Mouse (Mus musculus) CH12.LX (cell line): ENCODE results near the gene Micu1. TPM values are rescaled to one million over a fixed set of nuclear protein-coding genes. Genes with fewer than 3 reads are reported as not detected.

ENCODE experiments used
- DNase-seq: peaks from one replicate; pipeline ENCODE4 v3.0.0-alpha.2; 2013; ENCODE audit errors: extremely low read depth
- H3K27ac ChIP-seq: 2 replicates; pipeline ENCODE4 v1.5.1; 2012; ENCODE audit warnings: low read depth, mild to moderate bottlenecking, control low read depth, moderate library complexity; ENCODE audit not compliant: insufficient read depth
- H3K27me3 ChIP-seq: replicated peaks from 2 replicates; pipeline ENCODE3; 2012; ENCODE audit warnings: inconsistent platforms
- H3K36me3 ChIP-seq, 2 experiments: replicated peaks in 1 of 2; 2 replicates each; pipeline versions ENCODE3 to v1.6.1; 2012; ENCODE audit warnings: inconsistent platforms in 1 of 2, low read length in 1 of 2, mild to moderate bottlenecking in 1 of 2, mixed read lengths in 1 of 2, moderate library complexity in 1 of 2; ENCODE audit not compliant: control insufficient read depth in 1 of 2, insufficient read depth in 1 of 2
- H3K4me1 ChIP-seq, 2 experiments: 2 replicates each; pipeline ENCODE4 v1.6.1; 2012; ENCODE audit warnings: inconsistent platforms in 1 of 2, moderate library complexity in 1 of 2; ENCODE audit not compliant: insufficient read depth in 2 of 2, control insufficient read depth in 1 of 2
- H3K4me2 ChIP-seq: 2 replicates; pipeline ENCODE4 v1.6.1; 2012; ENCODE audit warnings: low read depth, mild to moderate bottlenecking, control low read depth; ENCODE audit not compliant: poor library complexity, insufficient read depth, severe bottlenecking
- H3K4me3 ChIP-seq, 3 experiments: fragments of 150-350 bp in 1 of 3; sonication (generic) in 1 of 3; replicated peaks in 1 of 3; 2 replicates each; pipeline versions ENCODE3 to v1.5.1; 2011 to 2012; ENCODE audit warnings: low read depth in 2 of 3, low read length in 2 of 3, mild to moderate bottlenecking in 2 of 3, moderate library complexity in 2 of 3, control low read depth in 1 of 3, improper control_type of control experiment in 1 of 3, inconsistent platforms in 1 of 3, mixed read lengths in 1 of 3; ENCODE audit not compliant: poor library complexity in 1 of 3
- H3K79me2 ChIP-seq: replicated peaks from 2 replicates; pipeline ENCODE4 v1.6.1; 2012; ENCODE audit warnings: mild to moderate bottlenecking, moderate library complexity; ENCODE audit not compliant: control insufficient read depth, poor library complexity, insufficient read depth, severe bottlenecking; ENCODE audit errors: extremely low read depth
- H3K9ac ChIP-seq: 2 replicates; pipeline ENCODE4 v1.6.1; 2012; ENCODE audit warnings: low read depth, mild to moderate bottlenecking, control low read depth, moderate library complexity; ENCODE audit not compliant: insufficient read depth
- H3K9me3 ChIP-seq: replicated peaks from 2 replicates; pipeline ENCODE3; 2012; ENCODE audit warnings: low read length, inconsistent platforms, mixed read lengths
- BHLHE40 ChIP-seq: IDR thresholded peaks from 2 replicates; pipeline ENCODE4 v1.6.1; 2011; ENCODE audit warnings: mild to moderate bottlenecking, low read depth, low read length, improper control_type of control experiment
- CHD2 ChIP-seq: IDR thresholded peaks from 2 replicates; pipeline ENCODE4 v1.6.1; 2011; ENCODE audit warnings: low read length, improper control_type of control experiment
- CTCF ChIP-seq, 2 experiments: IDR thresholded peaks in 1 of 2; conservative IDR thresholded peaks in 1 of 2; 2 replicates each; pipeline ENCODE4 v1.5.1; 2011 to 2012; ENCODE audit warnings: low read depth in 2 of 2, low read length in 2 of 2, improper control_type of control experiment in 1 of 2, inconsistent platforms in 1 of 2, mild to moderate bottlenecking in 1 of 2, moderate library complexity in 1 of 2
- ELF1 ChIP-seq: IDR thresholded peaks from 2 replicates; pipeline ENCODE4 v1.6.1; 2014; ENCODE audit warnings: low read depth, mild to moderate bottlenecking, inconsistent platforms, low read length, improper control_type of control experiment
- EP300 ChIP-seq: IDR thresholded peaks from 2 replicates; pipeline ENCODE4 v1.6.1; 2011; ENCODE audit warnings: low read length, improper control_type of control experiment
- HCFC1 ChIP-seq: IDR thresholded peaks from 2 replicates; pipeline ENCODE4 v1.6.1; 2012; ENCODE audit warnings: low read depth, mild to moderate bottlenecking, inconsistent platforms, low read length, improper control_type of control experiment
- IRF4 ChIP-seq: IDR thresholded peaks from 2 replicates; pipeline ENCODE4 v1.6.1; 2014; ENCODE audit warnings: low read depth, mild to moderate bottlenecking, inconsistent platforms, low read length, improper control_type of control experiment
- JUND ChIP-seq: conservative IDR thresholded peaks from 2 replicates; pipeline ENCODE4 v1.6.1; 2011; ENCODE audit warnings: low read depth, low read length, improper control_type of control experiment
- KAT2A ChIP-seq: IDR thresholded peaks from 2 replicates; pipeline ENCODE4 v1.6.1; 2012; ENCODE audit warnings: low read length, improper control_type of control experiment, inconsistent platforms; ENCODE audit not compliant: insufficient replicate concordance
- MAFK ChIP-seq: IDR thresholded peaks from 2 replicates; pipeline ENCODE4 v1.6.1; 2011; ENCODE audit warnings: low read length, improper control_type of control experiment; ENCODE audit not compliant: insufficient replicate concordance
- MAX ChIP-seq: IDR thresholded peaks from 2 replicates; pipeline ENCODE4 v1.6.1; 2011; ENCODE audit warnings: low read length, improper control_type of control experiment
- MEF2A ChIP-seq: IDR thresholded peaks from 2 replicates; pipeline ENCODE4 v1.6.1; 2014; ENCODE audit warnings: low read depth, mild to moderate bottlenecking, inconsistent platforms, low read length, improper control_type of control experiment, borderline replicate concordance
- MXI1 ChIP-seq: IDR thresholded peaks from 2 replicates; pipeline ENCODE4 v1.6.1; 2011; ENCODE audit warnings: mild to moderate bottlenecking, low read depth, low read length, improper control_type of control experiment
- NELFE ChIP-seq: IDR thresholded peaks from 2 replicates; pipeline ENCODE4 v1.6.1; 2011; ENCODE audit warnings: low read depth, low read length, improper control_type of control experiment
- POLR2A ChIP-seq: IDR thresholded peaks from 2 replicates; pipeline ENCODE4 v1.6.1; 2011; ENCODE audit warnings: low read depth, mild to moderate bottlenecking, improper control_type of control experiment, low read length
- POLR2AphosphoS2 ChIP-seq: IDR thresholded peaks from 2 replicates; pipeline ENCODE4 v1.6.1; 2011; ENCODE audit warnings: low read depth, low read length, improper control_type of control experiment
- RAD21 ChIP-seq: IDR thresholded peaks from 2 replicates; pipeline ENCODE4 v1.6.1; 2011; ENCODE audit warnings: low read depth, mild to moderate bottlenecking, low read length, improper control_type of control experiment, moderate library complexity
- RCOR1 ChIP-seq: conservative IDR thresholded peaks from 2 replicates; pipeline ENCODE4 v1.6.1; 2012; ENCODE audit warnings: low read depth, mild to moderate bottlenecking, inconsistent platforms, low read length, improper control_type of control experiment
- SIN3A ChIP-seq: IDR thresholded peaks from 2 replicates; pipeline ENCODE4 v1.6.1; 2012; ENCODE audit warnings: low read length, improper control_type of control experiment, inconsistent platforms
- SMC3 ChIP-seq: IDR thresholded peaks from 2 replicates; pipeline ENCODE4 v1.6.1; 2011; ENCODE audit warnings: low read depth, low read length, improper control_type of control experiment
- TBP ChIP-seq: conservative IDR thresholded peaks from 2 replicates; pipeline ENCODE4 v1.6.1; 2011; ENCODE audit warnings: low read depth, low read length, improper control_type of control experiment
- TCF12 ChIP-seq: IDR thresholded peaks from 2 replicates; pipeline ENCODE4 v1.6.1; 2014; ENCODE audit warnings: low read depth, mild to moderate bottlenecking, inconsistent platforms, low read length, improper control_type of control experiment
- USF1 ChIP-seq: IDR thresholded peaks from 2 replicates; pipeline ENCODE4 v1.6.1; 2014; ENCODE audit warnings: low read depth, mild to moderate bottlenecking, inconsistent platforms, low read length, improper control_type of control experiment
- USF2 ChIP-seq: conservative IDR thresholded peaks from 2 replicates; pipeline ENCODE4 v1.6.1; 2011; ENCODE audit warnings: low read depth, low read length, improper control_type of control experiment
- ZC3H11A ChIP-seq: IDR thresholded peaks from 2 replicates; pipeline ENCODE4 v1.6.1; 2012; ENCODE audit warnings: low read depth, mild to moderate bottlenecking, inconsistent platforms, low read length, improper control_type of control experiment
- ZNF384 ChIP-seq: IDR thresholded peaks from 2 replicates; pipeline ENCODE4 v1.6.1; 2012; ENCODE audit warnings: low read depth, low read length, improper control_type of control experiment, inconsistent platforms
- dilution Hi-C: fragments of 300-500 bp; cut with MboI; formaldehyde crosslinking; loops from 2 replicates; pipeline ENCODE4 v1.14.3; 2020; ENCODE audit warnings: low sequenced_read_pairs; ENCODE audit not compliant: extremely low pct_unique_long_range_greater_than_20kb, extremely low pct_ligation_motif_present
- in situ Hi-C: fragments of 300-500 bp; cut with MboI; formaldehyde crosslinking; loops from 3 replicates; pipeline ENCODE4 v1.14.3; 2019; ENCODE audit warnings: low sequenced_read_pairs, low pct_ligation_motif_present, low pct_unique_long_range_greater_than_20kb, mixed read lengths
- polyA plus RNA-seq: library from polyadenylated mRNA; unstranded; fragments of >175 nt; gene quantifications from 2 replicates; pipeline ENCODE4 v1.2.1, GENCODE M21; 2012; ENCODE audit warnings: low read depth; ENCODE audit not compliant: insufficient read length
- total RNA-seq, 2 experiments: library from RNA; depleted of rRNA; stranded (reverse); fragments of 300-350 nt in 1 of 2; fragments of >200 nt in 1 of 2; gene quantifications; 2 replicates each; pipeline ENCODE4 v1.2.3; 2012 to 2014

Gene Micu1
- total and polyA plus RNA-seq, 3 experiments, result 23.1 to 37.1 (median 29.3) TPM

GRCm38 (mm10) chr10:59837490-59837889 is 135.2 kb downstream of the Micu1 start:
- dilution Hi-C loops, result no loop called here
- in situ Hi-C loops, result no loop called here
- H3K36me3 ChIP-seq, result peaks cover 5 to 20% of the 10 kb centered on the region in 2 experiments

DNA sequence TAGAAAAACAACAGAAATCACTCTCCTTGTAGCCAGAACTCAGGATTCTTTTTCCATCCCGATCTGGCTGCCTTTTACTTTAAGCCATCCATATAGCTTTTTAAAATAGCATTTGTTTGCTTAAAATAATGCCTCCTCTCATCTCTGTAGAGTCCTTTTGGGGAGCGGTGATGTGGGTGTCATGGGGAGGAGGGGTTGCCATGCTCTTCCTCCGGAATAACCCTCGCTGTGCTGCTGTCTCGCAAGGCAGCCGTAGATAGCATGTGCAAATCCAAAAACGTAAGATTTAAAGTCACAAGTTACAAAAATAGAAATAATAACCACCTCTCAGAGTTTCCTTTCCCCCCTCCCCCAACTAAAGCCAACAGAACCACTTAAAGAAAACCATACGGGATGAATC is 139.2 kb downstream of the Micu1 start:
- H3K36me3 ChIP-seq, result peaks cover 5 to 16% of the 10 kb centered on the region in 2 experiments

More at GRCm38 (mm10) chr10:59837490-59837889, 135.2 kb downstream of the Micu1 start:
- Histone ChIP-seq H3K27me3 (no peaks in the 10 kb centered on the region), H3K79me2 (no peaks in the 10 kb centered on the region), H3K9me3 (no peaks in the 10 kb centered on the region), H3K27ac (no peak overlapping the region), H3K4me2 (no peak overlapping the region), H3K4me3 (no peak overlapping the region), H3K4me1 (no peaks in the 10 kb centered on the region; a peak in 1 of 4 replicates), H3K9ac (no peak overlapping the region)
- DNase-seq, result no peak
- TF ChIP-seq MEF2A, result no peak
- TF ChIP-seq MAX, result no peak
- TF ChIP-seq TCF12, result no peak
- TF ChIP-seq POLR2AphosphoS2, result no peak
- no peak for TF ChIP-seq USF2
- TF ChIP-seq MXI1, result no peak
- no peak for TF ChIP-seq CTCF (conservative IDR thresholded peaks at IDR 0.05 in 1 of 2, IDR thresholded peaks at IDR 0.05 in 1 of 2; ENCODE audit: low read depth in 2 of 2, low read length in 2 of 2)
- no peak for TF ChIP-seq IRF4
- TF ChIP-seq NELFE, result no peak
- no peak for TF ChIP-seq RCOR1
- no peak for TF ChIP-seq BHLHE40
- no peak for TF ChIP-seq SMC3
- no peak for TF ChIP-seq ZC3H11A

More for the DNA sequence above, 139.2 kb downstream of the Micu1 start:
- dilution Hi-C loops (no loop called here), in situ Hi-C loops (no loop called here)
- H3K27ac ChIP-seq, result no peak overlapping the region
- no peaks in the 10 kb centered on the region for H3K27me3 ChIP-seq
- H3K4me3 ChIP-seq, result no peak overlapping the region
- H3K9me3 ChIP-seq, result no peaks in the 10 kb centered on the region
- DNase-seq, result no peak
- peaks cover 3 to 24% of the 10 kb centered on the region in 2 experiments for H3K4me1 ChIP-seq
- no peak overlapping the region for H3K9ac ChIP-seq
- H3K79me2 ChIP-seq, result no peaks in the 10 kb centered on the region
- TF ChIP-seq MXI1 (no peak), MEF2A (no peak), ELF1 (no peak), ZNF384 (no peak), TBP (no peak), IRF4 (no peak), MAX (no peak), POLR2A (no peak), SIN3A (no peak), CTCF (conservative IDR thresholded peaks at IDR 0.05 in 1 of 2, IDR thresholded peaks at IDR 0.05 in 1 of 2; ENCODE audit: low read depth in 2 of 2, low read length in 2 of 2) (no peak), NELFE (no peak), RAD21 (no peak), RCOR1 (no peak), KAT2A (no peak), CHD2 (no peak), HCFC1 (no peak), USF1 (no peak), JUND (no peak), EP300 (no peak), MAFK (no peak)
- H3K4me2 ChIP-seq, result no peak overlapping the region
